Mouse (Mus musculus) Patski (cell line): ENCODE measurements around the gene Macrod2. TPM values are rescaled to one million over a fixed set of nuclear protein-coding genes. Genes with fewer than 3 reads are reported as not detected.
A peak's percentile ranks its signal among the peaks of the same experiment; 100 is the strongest.

Source experiments
- ATAC-seq: fragments of 100-300 bp; one replicate; pipeline ENCODE4 v1.8.0; 2021
- CTCF ChIA-PET: fragments of 350-600 bp; sonication (Branson Sonifier 250); formaldehyde crosslinking; loops from one replicate; lab custom pipeline; 2022; ENCODE audit warnings: inconsistent platforms; lab: Charles Lee
- POLR2A ChIA-PET: fragments of 350-600 bp; sonication (Branson Sonifier 250); formaldehyde crosslinking; loops from one replicate; lab custom pipeline; 2022; ENCODE audit warnings: antibody characterized with exemption, inconsistent platforms; lab: Charles Lee
- DNase-seq: peaks from one replicate; pipeline ENCODE4 v3.0.0-alpha.2; 2011; ENCODE audit warnings: low read depth, low spot score
- H3K27me3 ChIP-seq: fragments of 371-371 bp; one replicate; pipeline ENCODE4 v1.5.1; 2021
- CTCF ChIP-seq: fragments of 100-300 bp; IDR thresholded peaks from one replicate; pipeline ENCODE4 v1.5.1; 2021
- in situ Hi-C: fragments of 300-500 bp; cut with MboI; formaldehyde crosslinking; loops from 3 replicates; pipeline ENCODE4 v1.11.1; 2018; ENCODE audit warnings: low pct_unique_long_range_greater_than_20kb, mixed read lengths
- polyA plus RNA-seq: library from polyadenylated mRNA; unstranded; gene quantifications from one replicate; pipeline ENCODE4 v1.2.3, GENCODE M21; 2021

The Macrod2 gene
- polyA plus RNA-seq, 1 experiment from 2014 or later = 5.1 TPM

DNA sequence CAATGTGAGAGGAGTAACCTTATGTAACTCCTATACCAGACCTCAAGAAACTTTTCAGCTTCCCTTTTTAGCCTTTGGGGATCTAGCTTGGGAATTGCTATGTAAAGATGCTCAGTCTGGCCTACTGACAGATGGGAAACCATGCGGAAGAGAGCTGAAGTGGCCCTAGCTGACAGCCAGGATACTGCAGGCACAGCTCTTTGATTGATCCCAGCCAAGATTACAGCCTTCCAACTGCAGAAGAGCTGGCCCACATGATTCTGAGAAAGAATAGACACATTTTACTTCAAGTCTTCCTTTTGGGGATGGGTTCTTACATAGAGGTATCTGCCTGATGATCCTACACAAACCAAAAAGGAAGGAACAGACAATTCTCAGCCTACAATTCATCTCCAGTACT is 387.9 kb downstream of the Macrod2 start:
- in situ Hi-C loops = no loop called here
- DNase-seq = no peak
- ATAC-seq = no peak
- no peaks in the 10 kb centered on the region for H3K27me3 ChIP-seq
- TF ChIP-seq CTCF = no peak
- ChIA-PET POLR2A (no interaction called here), CTCF (interaction anchor here (1.2 to 1.7 kb wide), 2 partner anchors 10 to 17 kb away, joined by 4 read pairs; no protein-coding TSS in a partner anchor)

DNA sequence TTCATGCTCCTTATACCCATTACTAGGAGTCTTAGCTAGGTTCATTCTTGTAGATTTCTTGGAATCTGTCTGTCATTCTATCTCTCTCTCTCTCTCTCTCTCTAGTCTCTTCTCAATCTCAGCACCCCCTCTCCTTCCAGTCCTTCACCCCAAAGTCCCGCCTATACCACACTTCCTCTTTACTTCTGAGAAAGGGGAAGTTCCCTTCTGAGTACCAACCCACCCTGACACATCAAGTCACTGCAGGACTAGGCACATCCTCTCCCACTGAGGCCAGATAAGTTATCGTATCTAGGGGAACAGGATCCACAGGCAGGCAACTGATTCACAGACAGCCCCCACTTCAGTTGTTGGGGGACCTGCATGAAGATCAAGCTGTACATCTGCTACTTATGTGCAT is 389.5 kb downstream of the Macrod2 start:
- ChIA-PET POLR2A (no interaction called here), CTCF (no interaction called here)
- DNase-seq (no peak), ATAC-seq (no peak)
- in situ Hi-C loops = no loop called here
- no peaks in the 10 kb centered on the region for H3K27me3 ChIP-seq
- TF ChIP-seq CTCF = no peak

DNA sequence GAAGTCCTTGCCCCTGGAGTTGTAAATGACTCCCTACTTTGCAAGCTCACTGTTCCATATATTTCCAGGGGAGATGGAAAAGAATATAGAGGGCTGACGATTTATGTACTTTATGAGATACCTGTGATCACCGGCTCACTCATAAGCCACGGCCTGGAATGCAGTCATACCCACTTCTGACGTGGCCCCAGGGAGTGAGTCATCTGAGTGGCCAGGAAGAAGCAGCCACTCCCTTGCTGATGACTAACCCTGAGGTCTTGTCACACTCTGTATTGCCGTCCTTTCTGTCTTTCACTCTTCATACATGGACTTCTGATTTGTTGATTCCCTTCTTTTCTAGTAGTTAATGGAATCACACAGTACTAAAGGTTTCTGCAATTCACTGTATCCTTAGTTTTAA is 395.3 kb downstream of the Macrod2 start:
- H3K27me3 ChIP-seq = no peaks in the 10 kb centered on the region
- no peak for TF ChIP-seq CTCF
- ChIA-PET CTCF (interaction anchor here (0.8 kb wide), 1 partner anchor 11 kb away, joined by 3 read pairs; no protein-coding TSS in a partner anchor), POLR2A (no interaction called here)
- ATAC-seq (peak; percentile 99), DNase-seq (peak; percentile 15)
- in situ Hi-C loops = no loop called here

DNA sequence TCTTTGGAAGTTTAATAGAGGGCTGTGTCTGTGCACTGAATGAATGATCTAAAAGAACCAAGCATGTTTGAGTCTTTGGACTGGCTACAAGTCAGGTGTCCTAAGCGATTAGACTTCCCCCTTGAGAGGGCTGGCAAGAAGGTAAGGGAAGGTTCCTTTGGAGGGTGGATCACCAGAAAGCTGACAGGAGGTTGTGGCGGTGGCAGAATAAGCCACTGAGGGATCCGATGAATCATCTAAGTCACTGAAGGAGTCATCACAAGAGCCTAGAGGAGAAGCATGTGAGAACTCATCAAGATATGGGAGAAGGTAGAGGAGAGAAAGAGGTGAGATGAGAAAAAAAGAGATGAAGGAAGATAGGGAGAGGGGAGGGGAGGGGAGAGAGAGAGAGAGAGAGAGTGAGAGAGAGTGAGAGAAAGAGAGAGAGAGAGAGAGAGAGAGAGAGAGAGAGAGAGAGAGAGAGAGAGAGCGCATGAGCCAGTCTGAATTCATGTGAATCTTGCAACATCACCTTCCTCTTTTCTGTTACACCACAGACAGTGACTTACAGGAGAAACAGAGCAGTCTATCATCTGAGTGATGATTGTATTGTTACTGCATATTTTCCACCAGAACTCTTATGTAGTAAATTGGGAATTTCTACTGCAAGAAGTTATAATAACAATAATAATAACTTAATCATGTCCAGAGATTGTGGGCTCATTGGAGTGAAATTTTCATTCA is 398.9 kb downstream of the Macrod2 start:
- no peak for ATAC-seq
- in situ Hi-C loops = no loop called here
- TF ChIP-seq CTCF = no peak
- ChIA-PET POLR2A (no interaction called here), CTCF (interaction anchor here (1.7 kb wide), 1 partner anchor 11 kb away, joined by 4 read pairs; no protein-coding TSS in a partner anchor)
- no peak for DNase-seq
- H3K27me3 ChIP-seq = no peaks in the 10 kb centered on the region

DNA sequence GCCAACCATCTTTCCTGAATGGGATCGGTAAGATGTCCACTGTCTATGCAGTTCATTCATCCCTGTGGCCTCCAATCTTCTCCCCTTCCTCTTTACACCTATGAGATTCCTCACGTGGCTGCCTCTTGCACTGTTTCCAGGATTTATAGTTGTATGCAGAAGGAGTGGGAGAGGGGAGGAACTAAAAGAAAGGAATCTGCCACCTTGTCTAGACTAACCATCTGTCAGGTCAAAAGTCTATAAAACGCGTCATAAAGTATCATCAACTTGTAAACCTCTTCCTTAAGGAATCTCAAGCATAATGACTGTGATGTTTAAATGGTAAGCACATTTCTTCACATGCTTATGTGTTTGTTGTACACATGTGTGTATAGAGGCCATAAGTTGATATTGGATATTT is 416.6 kb downstream of the Macrod2 start:
- DNase-seq (no peak), ATAC-seq (no peak)
- no peaks in the 10 kb centered on the region for H3K27me3 ChIP-seq
- no peak for TF ChIP-seq CTCF
- POLR2A ChIA-PET = no interaction called here
- in situ Hi-C loops = no loop called here
- CTCF ChIA-PET = no interaction called here

DNA sequence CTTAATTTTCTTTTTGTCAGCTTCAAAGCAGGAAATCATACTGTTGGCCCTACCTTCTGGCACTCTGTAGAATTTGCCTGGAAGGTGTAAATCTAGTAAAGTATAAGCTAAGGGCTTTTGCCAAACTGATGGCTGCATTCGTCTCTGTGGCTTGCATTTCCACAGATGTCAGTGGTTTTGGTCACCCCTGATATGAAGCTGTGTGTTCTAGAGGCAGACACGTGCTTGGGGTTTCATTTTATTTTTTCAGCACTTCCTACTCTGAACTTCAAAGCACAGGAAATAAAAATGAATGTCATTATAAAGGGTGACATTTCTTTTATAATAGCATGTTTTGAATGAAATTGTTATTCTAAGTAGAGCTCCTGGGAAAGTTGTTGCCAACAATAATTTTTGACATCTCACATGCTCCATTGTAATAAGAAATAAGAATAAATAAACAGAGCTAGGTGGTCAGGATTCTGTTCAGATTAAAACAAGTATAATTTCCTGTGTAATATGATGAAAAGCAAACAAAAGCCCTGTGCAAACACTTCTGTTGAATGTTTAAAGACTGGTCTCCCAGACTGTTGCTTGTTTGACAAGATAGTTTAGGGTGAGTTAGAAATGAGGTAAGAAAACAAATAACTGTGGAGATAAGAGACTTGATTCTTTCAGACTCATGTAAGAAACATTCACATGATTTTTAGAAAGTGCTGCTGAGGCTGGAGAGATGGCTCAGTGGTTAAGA is 424.4 kb downstream of the Macrod2 start:
- DNase-seq = no peak
- ATAC-seq = no peak
- in situ Hi-C loops = no loop called here
- POLR2A ChIA-PET = no interaction called here
- CTCF ChIA-PET = no interaction called here
- no peak for TF ChIP-seq CTCF
- H3K27me3 ChIP-seq = no peaks in the 10 kb centered on the region

DNA sequence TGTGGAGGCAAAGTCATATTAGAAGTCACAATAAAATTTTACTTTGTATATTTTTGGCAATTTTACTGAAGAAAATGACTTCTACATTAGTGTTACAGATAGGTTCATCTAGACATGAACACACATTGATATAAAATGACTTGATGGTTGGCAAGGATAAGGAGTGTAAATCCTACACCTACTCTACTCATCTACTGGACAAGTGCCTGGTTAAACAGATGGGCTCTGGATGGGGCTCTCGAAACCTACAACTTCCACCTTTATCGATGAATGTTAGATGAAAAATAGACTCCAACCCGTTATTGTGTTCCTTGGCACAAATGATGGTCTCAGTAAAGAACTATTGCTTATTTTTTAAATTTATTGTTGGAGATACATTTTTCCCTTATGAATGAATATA is 427.3 kb downstream of the Macrod2 start:
- H3K27me3 ChIP-seq = no peaks in the 10 kb centered on the region
- ChIA-PET POLR2A (no interaction called here), CTCF (no interaction called here)
- TF ChIP-seq CTCF = no peak
- ATAC-seq (no peak), DNase-seq (no peak)
- in situ Hi-C loops = no loop called here

DNA sequence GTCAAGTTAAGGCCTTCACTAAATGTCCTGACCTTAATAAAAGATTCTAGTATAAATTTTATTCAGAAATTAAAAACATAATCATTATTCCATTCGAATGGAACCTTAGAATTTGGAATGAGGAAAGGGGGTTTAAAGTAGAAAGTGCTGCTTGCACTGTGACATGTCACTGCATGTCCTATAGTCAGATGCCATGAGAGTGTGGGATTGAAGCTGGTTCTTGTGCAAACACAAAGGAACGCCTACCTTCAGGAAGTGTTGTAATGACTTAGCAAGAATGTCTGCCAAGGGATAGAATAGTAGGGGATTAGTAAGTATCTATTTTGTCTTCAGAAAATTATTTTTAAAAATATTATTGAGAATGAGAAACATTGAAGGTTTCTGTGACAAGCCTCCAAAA is 431.1 kb downstream of the Macrod2 start:
- ChIA-PET POLR2A (no interaction called here), CTCF (no interaction called here)
- ATAC-seq (no peak), DNase-seq (no peak)
- in situ Hi-C loops = no loop called here
- TF ChIP-seq CTCF = no peak
- no peaks in the 10 kb centered on the region for H3K27me3 ChIP-seq

DNA sequence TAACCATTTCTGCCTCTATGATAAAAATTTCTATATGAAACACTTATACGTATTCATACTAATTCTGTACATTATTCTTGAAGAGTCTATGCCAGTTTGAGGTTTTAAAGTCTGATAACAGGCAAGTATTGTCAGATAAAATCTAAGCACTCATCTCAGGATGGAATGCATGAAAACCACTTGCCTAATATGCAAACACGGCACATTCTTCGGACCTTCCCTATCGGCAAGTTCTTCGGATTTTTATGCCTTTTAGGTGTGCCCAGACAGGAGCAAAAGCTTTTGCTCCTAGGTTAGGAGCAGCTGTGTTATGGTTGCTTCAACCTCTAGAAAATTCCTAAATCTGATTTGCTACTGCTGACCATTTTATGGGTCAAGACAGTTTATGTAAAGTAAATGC is 433.8 kb downstream of the Macrod2 start:
- ChIA-PET CTCF (no interaction called here), POLR2A (no interaction called here)
- ATAC-seq (no peak), DNase-seq (no peak)
- no peak for TF ChIP-seq CTCF
- in situ Hi-C loops = no loop called here
- no peaks in the 10 kb centered on the region for H3K27me3 ChIP-seq

DNA sequence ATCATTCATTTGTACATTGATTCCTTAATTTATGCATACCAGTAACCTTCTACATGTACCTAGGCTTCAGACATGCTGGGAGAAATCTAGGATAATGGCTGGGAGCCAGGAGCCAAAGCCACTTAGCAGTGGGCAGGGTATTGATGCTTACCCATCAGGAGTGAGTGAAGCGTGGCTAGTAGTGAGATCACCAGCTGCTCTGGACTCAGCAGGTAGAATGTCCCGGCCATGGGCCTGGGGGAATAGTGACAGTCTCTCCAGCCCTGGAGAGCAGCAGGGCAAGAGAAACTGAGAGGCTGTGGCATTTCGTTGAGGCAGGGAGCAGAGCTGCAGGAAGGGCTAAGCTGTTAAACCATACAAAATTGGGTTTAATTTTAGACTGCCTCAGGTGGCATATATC is 435.0 kb downstream of the Macrod2 start:
- no peak for TF ChIP-seq CTCF
- no peak for DNase-seq
- in situ Hi-C loops = no loop called here
- no peaks in the 10 kb centered on the region for H3K27me3 ChIP-seq
- ChIA-PET POLR2A (no interaction called here), CTCF (interaction anchor here (0.9 kb wide), 1 partner anchor 32 kb away, joined by 3 read pairs; no protein-coding TSS in a partner anchor)
- ATAC-seq = peak; percentile 51

DNA sequence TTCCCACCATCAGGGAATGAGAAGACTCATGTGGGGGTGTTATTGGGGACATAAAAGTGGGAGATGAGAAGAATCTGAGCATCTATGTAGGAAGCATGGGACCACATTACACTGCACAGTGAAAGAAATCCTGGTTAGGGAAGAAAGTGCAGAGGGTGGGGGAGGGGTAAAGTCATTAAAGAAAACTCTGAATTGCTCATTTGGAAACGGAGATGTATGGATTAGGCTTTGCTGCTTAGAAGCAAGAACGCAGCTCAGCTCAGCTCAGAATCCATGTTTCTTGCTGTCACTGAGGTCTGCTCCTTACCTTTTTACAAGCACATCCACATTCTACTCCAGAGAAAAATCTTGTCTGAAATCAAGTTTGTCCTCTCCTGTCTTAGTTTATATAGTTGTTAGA is 444.3 kb downstream of the Macrod2 start:
- in situ Hi-C loops = no loop called here
- TF ChIP-seq CTCF = no peak
- no peaks in the 10 kb centered on the region for H3K27me3 ChIP-seq

More for the DNA sequence above, 444.3 kb downstream of the Macrod2 start:
- POLR2A ChIA-PET = no interaction called here
- ATAC-seq (no peak), DNase-seq (no peak)
- CTCF ChIA-PET = interaction anchor here (0.8 kb wide), 1 partner anchor 9 kb away, joined by 3 read pairs; no protein-coding TSS in a partner anchor
